Mouse (Mus musculus): ENCODE results near the gene Adamts18.

The Adamts18 gene

DNA sequence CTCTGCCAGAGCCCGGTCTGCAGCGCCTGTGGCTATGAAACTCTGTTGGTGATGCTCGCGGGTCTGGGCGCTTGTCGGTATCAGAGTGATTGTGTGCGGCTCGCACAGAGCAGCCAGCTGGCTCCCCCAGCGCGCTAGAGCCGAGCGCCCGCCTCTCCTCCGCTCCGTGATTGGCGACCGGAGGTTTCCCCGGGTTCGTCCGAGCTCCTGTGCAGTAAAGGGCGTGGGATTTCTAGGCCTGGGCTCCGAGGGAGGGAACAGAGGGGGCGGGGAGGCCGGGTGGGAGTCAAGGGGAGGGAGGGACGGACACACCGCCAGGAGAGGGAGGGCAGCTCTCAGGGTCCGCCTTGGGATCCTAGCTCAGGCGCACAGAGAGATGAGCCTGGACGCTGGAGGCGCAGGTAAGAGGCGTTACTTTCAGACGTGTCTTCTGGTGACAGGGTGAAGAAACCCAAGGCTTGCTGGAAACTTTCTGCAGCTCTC is at the start of gene Adamts18:
Gene Adamts18 (minus strand): TSS at position 86 of the 483 bp plus-strand sequence.
- DNase-seq (ENCODE audit: low read depth, low spot score) = no peak

DNA sequence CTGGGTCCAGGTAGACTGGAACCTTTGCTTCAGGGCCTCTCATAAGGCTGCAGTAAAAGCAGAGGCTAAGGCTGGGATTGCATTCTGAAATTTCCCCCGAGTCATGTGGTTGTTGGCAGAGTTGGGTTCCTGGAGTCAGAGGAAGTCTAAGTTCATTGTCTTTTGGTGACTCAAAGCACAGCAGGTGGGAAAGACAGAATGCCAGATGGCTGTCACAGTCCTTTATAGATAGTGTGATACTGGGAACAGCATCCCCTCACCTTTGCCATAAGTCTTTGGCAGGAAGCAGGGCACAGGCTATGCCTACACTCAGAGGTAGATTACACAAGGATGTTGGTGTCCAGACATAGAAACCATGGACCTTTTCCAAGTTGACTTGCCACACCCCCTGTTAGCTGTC is 47.9 kb upstream of the Adamts18 start:
- no peak for DNase-seq (ENCODE audit: low read depth, low spot score)

DNA sequence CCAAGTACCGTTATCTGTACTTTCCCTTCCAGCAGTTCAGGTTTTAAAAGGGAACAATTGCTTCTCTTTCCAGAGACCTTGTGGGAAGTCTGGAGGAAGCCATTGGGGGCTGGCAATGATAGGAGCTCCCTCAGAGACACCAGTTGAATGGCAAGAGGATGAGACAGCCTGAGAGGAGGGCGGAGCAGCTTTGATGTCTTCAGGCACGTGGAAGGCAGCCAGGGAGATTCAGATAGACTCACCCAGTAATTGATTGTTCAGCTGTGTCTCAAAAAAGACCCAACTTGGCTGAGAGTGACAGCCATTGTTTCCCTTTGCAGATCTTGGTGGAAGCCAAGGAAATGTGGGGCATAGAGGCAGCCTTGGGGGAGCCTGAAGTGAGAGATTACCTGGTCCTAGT is 42.8 kb upstream of the Adamts18 start:
- no peak for DNase-seq (ENCODE audit: low read depth, low spot score)

DNA sequence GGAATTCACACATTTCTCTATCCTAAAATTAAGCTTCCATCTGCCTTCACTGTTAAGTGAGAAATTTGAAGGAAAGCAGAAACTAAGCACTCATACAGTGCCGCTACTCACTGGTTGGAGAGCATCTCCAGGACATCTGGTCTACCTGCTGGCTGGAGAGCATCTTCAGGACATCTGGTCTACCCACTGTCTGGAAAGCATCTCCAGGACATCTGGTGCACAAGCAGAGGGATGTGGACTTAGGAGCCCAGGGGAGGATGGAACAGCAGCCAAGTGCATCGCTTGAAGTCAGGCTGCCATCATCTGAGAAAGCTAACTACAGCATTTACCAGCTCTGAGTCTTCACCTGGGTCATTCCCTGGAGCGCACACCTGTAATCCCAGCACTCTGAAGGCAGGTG is 38.0 kb upstream of the Adamts18 start:
- DNase-seq (ENCODE audit: low read depth, low spot score) = no peak

DNA sequence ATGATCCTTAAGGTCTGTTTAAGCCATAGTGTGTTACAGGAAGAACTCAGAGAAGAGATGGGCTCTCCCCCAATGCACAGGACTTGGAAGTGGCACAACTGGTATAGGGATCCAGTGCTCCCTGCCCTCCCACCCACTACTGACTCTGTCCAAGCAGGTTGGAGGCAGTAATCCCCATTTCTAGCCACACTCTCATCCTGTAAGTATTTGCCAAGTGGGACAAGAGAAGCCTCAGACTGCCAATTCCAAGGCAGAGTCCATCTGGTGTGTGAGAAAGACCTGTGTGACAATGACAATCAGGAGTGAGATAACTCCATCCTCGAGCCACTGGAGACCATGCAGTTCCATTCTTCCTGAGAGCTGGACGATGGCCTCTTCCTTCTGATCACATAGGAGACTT is 36.6 kb upstream of the Adamts18 start:
- DNase-seq (ENCODE audit: low read depth, low spot score) = no peak

DNA sequence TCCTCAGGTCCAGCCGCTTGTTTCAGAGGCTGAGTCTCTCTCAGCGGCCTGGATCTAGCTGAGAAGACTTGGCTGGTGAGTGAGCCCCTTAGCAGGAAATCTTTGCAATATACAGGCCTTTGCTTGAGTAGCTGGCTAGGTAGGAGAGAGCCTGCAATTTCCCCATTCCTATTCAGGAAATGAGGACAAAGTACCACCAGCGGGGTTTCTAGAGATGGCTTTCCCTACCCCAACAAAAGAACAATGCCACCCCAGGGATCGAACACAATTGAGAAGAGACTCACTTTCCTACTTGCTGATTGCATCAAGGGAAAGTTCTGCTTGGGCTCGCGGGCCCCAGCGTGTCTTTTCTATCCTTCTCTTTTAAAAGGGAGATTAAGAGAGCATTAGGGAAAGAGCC is 35.5 kb upstream of the Adamts18 start:
- no peak for DNase-seq (ENCODE audit: low read depth, low spot score)

DNA sequence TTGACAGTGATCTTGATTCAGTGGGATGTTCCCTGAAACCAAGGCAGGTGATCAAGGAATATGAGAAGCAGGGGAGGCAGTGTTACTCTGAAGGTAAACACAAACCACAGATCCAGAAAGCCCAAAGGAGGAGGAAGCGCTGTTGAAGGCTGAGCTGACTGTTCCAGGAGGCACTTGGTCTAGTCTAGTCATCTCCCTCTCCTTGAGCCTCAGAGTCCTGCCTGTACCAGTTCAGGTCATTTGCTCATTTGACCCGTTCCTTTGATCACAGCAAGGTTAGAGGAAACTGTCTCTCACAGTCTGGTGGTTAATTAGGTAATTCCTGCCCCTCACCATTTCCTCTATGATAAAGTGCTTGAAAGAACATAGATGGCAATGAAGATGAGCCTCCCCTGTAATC is 34.0 kb upstream of the Adamts18 start:
- no peak for DNase-seq (ENCODE audit: low read depth, low spot score)

DNA sequence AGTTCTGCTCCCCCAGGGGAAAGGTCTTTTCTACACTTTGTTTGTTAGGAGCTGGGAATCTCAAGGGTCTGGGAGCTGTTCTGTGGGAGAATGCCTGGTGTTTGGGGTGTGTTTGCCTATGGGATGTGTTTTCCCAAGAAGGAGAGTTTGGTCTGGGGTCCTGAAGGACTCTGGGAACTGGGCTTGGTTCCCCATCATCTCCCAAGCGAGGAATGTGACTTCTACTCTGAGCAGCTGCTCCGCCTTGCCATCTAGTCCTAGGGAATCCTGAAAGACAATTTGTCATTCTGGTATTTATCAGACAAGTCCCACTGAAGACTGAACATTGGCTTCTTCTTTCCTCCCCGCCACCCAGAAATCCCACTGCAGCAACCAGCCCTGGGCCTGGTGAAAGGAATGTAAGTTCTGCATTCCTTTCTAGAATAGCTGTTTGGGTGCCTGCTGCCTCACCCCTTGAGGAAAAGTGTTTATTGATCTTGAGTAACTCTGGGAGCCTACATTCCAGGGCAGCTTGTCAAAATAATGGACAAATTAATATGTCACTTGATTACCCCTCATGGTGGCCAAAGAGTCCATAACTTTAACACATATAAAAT is 30.0 kb upstream of the Adamts18 start:
- DNase-seq (ENCODE audit: low read depth, low spot score) = no peak

DNA sequence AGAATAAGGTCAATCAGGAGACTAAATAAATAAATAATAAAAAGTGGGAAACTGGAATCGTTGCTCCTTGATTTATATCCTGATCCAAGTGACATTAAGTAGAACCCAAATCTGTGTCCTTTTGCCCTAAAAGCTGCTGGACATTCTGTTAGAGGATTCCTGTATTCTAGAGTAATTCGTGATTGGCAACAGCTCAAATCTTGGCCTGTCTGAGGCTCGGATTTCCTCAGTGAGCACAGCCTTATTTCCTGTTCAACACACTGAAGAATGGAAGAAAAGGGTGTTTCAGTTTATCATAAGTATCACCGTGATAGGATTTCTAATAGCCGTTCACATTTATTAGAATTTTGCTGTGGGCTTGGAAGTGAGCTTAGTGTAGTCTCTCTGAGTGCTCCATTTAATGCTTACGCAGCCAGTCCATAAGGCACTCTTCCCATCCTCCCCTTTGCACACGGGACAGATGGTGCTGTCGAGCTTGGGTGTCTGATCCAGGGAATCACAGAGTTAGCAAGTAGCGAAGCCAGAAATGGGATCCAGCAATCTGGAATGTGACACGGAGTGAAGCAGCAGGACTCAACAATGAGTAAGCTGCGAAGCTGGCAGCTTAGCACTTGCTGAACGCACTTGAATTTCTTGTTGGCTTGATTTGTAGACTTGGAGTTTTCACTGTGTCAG is 25.0 kb upstream of the Adamts18 start:
- DNase-seq (ENCODE audit: low read depth, low spot score) = no peak

DNA sequence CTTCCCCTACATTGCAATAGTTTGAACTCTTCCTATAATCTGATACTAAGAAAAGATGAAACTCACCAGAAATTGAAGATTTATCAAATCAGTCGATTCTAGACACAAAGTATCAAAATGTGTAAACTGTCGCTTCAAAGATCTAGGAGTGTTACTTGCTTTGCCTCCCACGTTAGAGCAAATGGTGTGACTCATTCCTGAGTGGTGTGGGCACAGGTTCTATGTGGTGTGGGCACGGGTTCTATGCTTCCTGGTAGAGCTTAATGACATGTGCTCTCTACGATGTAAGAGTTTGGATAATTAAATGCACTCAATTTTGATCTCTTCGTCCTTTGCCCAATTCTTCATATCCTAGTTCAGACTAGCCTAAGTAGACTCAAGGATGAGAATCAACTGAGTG is 23.9 kb upstream of the Adamts18 start:
- no peak for DNase-seq (ENCODE audit: low read depth, low spot score)

DNA sequence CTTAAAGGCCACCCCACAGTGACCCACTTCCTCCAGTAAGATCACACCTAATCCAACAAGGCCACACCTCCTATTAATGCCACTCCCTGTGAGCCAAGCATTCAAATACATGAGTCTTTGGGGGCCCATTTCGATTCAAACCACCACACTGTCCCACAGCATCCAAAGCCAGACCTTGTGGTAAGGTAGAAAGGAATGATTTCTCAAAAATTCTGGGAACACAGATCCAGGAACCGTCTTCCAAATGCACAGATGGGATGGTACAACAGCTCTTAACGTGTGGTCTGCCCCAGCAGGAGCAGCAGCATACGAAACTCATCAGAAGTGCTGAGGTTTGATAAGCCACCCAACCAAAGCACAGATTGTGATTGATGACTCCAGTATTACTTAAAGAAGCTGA is 18.0 kb upstream of the Adamts18 start:
- DNase-seq (ENCODE audit: low read depth, low spot score) = no peak

DNA sequence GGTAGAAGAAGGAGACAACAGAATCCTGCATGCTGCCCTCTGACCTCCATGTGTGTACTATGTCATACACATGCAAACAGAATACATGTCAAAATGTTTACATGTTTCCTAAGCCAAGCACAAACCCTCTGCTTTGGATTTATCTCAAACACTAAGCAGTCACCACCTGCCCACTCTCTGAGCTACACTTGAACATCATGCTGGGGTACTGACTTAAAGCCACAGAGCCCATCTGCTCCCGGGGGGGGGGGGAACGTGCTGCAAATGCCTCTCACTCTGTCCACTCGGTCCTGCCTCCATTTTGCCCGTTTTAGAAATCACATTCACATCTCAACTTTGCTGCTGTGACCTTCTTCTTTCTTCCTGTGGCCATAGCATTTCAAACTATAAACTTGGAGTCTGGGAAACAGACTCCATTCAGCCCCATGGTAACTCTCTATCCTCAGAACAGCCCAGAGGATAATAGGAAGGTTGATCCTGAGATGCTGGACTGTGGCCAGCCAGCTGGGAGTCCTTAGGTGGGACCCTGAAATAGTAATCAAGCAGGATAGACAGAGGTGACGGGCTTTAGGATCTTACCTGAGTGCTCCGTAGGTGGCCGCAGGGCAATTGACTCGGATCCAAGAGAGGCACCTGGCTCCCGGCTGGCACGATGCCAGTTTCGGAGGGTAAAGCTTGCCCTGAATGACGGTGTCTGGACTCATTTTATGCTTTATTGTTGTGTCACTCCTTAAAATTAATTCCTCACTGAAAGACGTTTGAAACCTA is 17.0 kb upstream of the Adamts18 start:
- no peak for DNase-seq (ENCODE audit: low read depth, low spot score)

DNA sequence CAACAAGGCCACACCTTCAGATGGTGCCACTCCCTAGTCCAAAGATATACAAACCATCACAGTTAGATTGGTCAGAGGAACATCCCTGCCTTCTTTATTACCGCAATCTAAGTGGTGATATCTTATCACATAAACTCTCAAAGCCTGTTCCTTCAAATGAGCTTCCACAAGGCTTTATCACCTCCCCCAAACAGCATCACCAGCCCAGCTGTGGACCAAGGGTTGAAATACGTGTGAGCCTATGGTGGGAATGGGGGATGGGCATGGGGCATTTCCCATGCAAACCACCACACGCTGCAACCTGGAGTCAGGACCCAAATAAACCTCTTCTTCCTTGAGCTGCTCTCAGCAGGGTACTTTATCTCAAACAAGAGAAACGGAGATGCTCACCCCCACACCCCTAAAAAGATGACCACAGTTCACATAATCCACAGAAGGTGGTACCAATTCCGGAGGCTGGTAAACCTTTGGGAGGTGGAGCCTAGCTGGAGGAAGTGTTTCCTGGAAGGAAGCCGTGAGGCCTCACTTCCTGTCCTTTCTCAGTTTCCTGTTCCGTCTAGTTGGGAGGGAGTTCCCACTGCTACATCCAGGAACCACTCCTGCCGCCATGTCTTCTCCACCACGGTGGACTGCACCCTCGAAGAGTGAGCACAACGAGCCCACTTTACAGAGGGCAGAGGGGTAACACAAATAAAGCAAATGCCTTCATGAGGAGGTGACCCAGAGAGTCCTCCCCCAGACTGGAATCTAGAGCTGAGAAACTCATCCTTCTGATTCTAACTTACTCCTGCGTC is 11.5 kb upstream of the Adamts18 start:
- DNase-seq (ENCODE audit: low read depth, low spot score) = no peak

DNA sequence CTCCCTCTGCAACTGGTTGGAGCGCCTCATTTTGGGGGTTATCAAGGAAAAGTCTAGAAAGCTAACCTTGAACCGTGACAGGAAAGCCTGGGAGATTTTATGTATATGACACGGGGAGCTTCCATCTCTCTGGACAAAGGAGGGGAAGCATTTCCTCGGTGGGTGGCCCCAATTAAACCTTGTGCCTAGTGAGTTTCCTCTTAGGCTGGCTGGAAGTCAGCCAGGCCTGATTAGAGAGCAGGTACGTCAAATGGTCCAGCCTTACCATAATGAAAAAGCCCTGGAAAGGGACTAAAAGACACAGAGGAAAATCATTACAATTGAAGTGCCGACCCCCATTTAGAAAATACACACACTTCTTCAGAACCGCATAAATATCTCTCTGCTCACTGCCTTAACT is 10.3 kb upstream of the Adamts18 start:
- no peak for DNase-seq (ENCODE audit: low read depth, low spot score)

DNA sequence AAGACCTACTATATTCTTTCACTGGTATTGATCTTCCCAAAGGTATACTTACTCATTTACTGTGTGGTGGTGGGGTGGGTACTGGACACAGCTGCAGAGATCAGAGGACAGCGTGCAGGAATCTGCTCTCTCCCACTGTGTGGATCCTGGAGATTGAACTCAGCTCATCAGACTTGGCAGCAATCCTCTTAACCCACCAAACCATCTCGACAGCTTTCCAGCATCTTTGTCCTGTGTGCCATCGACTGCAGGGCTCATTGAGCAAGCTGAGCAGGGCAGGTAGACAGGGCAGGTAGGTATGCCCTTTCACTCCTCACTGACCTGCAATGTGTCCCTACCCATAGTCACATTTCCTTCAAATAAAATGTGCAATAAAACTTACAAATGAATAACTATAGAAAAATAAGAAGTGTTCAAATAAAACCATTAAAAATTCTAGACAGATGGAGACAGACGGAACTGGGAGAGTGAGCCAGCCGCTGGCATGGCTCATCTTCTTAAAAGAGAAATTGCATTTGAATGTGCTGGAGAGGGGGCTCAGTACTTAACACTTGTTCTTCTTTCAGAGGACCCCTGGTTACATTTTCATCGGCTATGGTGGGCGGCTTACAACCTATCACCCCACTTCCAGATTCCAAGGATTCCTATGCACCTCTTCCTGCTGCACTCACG is 6.2 kb upstream of the Adamts18 start:
- DNase-seq (ENCODE audit: low read depth, low spot score) = no peak

DNA sequence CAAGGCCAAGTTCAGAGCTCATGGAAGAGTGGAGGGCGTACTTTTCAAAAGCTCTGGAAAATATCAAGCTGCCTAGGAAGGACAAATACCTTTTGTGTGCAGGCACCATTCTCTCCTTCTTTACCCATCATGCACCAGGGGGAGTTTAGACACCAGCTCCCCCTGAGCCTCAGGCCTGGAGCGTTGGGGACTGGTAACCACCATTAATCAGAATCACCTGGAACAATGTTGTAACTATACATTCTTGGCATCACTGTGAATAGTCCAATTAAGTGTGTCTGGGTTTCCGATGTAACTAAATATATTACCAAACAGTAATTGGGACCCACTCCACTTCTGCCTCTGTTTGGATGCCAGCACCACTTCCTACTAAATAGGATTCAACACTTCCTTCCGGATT is 5.2 kb upstream of the Adamts18 start:
- no peak for DNase-seq (ENCODE audit: low read depth, low spot score)

DNA sequence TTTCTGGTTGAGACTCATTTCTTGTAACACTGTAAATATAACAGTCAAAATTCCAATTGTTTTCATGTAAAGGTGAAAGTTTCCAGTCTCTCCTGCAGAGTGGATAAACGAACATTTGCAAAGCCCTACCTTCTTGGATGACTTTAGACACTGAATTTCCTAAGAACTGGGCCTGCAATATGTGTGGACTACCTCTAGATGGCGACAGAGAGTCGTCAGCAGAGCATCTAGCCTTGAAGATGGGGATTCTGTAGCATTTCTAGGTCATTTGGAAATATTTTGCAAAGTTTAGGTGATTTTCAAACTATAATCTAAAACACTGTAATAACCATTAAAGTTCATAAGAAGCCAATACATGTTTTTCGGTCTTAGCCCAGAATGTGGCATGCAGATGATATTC is 3.1 kb upstream of the Adamts18 start:
- DNase-seq (ENCODE audit: low read depth, low spot score) = peak; percentile 59

DNA sequence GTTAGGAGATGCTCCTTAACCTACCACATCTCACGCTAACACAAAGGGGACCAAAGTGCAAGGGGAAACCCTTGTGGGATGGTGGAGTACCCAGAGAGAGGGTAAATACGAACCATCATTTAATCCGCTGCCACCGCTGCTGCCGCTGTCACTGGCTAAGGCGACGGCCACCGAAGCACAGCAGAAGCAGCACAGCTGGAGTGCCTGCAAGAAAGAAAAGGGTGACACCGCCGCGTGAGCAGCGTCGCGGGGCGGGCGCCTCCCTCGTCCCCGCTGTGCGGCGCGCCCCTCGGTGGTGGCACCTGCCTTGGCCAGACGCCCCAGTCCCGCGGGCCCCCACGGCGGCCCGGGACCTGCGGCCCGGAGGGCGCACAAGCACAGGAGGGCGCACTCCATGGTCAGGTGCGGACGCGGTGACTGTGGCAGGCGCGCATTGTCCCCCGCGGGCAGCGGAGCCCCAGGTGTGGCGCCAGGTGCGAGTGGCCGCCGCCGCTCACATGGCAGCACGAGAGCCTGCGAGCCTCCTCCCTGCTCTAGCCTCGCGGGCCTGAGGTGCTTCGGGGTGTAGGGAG is 371 bp downstream of the Adamts18 start:
- DNase-seq (ENCODE audit: low read depth, low spot score) = no peak

DNA sequence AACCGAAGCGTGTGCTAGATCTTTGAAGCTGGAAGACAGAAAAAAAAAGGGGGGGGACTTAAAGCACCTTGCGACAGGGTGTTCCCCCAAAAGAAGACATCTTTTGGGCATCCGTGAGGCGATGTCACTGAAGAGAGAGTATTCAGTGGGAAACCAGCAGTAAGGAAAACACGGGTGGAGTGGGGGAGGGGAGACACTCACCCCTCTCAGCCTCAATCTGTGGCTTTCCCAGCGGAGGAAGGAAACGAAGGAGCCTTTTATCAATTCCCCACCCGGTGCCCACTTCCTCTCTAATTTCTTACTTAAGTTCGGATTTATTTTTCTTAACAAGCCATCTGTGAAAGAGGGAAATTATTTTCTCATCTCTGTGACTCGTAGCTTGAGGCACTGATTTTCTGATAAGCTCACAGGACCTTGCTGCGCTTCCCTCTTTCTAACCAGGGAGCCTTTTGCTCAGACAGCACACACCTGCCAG is 895 bp downstream of the Adamts18 start:
- no peak for DNase-seq (ENCODE audit: low read depth, low spot score)

DNA sequence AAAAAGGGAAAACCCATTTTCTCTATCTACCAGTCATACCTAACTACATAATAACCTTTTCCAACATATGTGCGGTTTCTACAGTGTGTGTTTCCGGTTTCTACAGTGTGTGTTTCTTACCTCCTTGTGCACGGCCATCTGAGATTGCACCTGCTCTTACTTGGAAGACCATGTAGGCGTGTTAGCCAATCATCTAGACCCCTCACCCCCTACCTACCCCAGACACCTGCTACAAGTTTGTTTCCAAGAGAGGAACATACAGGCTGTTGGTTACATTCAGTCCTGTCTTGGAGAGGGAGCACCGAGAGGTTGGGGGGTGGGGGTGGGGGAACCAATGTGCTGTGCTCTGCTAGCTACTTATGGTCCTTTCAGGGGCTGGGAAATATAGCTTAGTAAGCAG is 1.9 kb downstream of the Adamts18 start:
- DNase-seq (ENCODE audit: low read depth, low spot score) = no peak

DNA sequence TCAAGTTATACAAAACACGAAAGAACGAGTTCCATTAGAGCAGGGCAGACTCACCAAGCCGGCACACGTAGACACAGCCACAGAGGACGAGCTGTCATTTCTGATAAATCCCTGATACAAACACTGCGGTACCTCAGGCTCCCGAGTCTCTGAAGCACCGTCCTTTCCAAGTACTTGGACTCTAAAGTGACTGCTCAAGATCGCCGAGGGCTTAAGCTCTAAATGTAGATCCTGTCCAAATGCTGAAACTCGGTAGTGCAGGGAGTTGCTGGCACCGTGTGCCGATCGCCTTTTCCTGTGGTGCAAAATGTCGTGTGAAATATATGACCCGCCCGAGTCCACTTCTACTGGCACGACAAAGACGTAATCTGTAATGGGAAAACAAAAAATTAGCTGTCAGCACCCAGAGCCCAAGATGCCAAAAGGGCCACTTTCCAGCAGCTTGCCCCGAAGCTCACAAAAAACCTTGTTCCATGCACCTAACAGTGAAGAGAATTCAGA is 3.7 kb downstream of the Adamts18 start:
- no peak for DNase-seq (ENCODE audit: low read depth, low spot score)

Data from 3T3-L1 (cell line).